Mouse (Mus musculus): ENCODE results near the gene Zkscan5. TPM values are rescaled to one million over a fixed set of nuclear protein-coding genes. Genes with fewer than 3 reads are reported as not detected.

The Zkscan5 gene
- polyA plus RNA-seq (2016; fragmentation: Nextera tagmentation; extraction: Ambion mirVana): 21.0 and 21.1 TPM in 2 replicates

GRCm38 (mm10) chr5:145203936-145204691, at the start of gene Zkscan5:
Zkscan5 (plus strand) TSS chr5:145204562.
- peaks cover 9% of the 10 kb centered on the region for H3K36me3 ChIP-seq
- peak; percentile 97 for ATAC-seq (ENCODE audit: low FRiP score, low read depth)
- peak within 1 kb of the TSS; percentile 62 for H3K4me3 ChIP-seq
- no peaks in the 10 kb centered on the region for H3K27me3 ChIP-seq
- H3K4me2 ChIP-seq (replicated peaks): peak within 1 kb of the TSS; percentile 59
- peaks cover 23% of the 10 kb centered on the region for H3K4me1 ChIP-seq
- WGBS: under 1% methylated on average over 21 of the region's 22 CpGs
- H3K27ac ChIP-seq (replicated peaks): peak within 1 kb of the TSS; percentile 83
- H3K9me3 ChIP-seq: no peaks in the 10 kb centered on the region
- peak within 1 kb of the TSS; percentile 55 for H3K9ac ChIP-seq (replicated peaks)

DNA sequence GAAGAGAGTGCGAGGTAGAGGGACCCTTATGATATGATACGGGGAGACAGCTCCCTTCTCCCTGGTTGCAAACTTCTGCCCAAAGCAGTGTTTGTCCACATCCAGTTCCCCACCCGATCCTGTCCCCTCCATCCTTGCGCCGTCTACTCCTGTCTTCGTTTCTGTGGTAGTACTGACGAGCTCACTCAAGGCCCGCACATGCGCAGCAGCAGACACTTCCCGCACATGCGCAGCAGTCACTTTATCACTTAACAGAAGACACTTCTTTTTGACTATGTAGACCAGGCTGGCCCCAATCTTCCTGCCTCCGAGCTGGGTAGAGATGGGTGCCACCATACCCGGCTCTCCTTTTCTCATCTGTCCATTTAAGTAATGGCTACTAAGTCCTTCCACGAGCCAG, 43.0 kb upstream of the Zkscan5 start:
- Histone ChIP-seq H3K9me3 (no peaks in the 10 kb centered on the region), H3K9ac (replicated peaks) (no peak overlapping the region), H3K27ac (replicated peaks) (no peak overlapping the region), H3K4me3 (no peak overlapping the region), H3K4me1 (peaks cover 11% of the 10 kb centered on the region), H3K36me3 (peaks cover 81% of the 10 kb centered on the region), H3K4me2 (replicated peaks) (no peak overlapping the region), H3K27me3 (no peaks in the 10 kb centered on the region)
- 91% methylated on average over 14 of the region's 14 CpGs for WGBS
- no peak for ATAC-seq (ENCODE audit: low FRiP score, low read depth)

DNA sequence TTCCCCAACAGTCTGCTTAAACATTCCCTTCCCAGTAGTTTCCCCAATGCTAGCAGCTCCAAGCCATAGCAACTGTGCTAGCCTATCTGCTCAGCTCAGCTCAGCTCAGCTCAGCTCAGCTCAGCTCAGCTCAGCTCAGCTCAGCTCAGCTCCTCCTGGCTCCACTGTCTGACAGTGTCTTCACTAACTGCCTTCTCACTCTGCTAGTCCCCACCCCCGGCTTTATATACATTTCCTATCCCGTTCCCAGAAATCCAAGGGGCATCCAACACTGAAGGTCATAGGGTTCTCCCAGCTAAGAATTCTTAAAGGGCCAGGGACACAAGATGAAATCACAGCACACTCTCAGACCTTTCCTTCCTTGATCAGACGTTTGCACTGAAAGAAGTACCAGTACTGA, 39.7 kb upstream of the Zkscan5 start:
- H3K27ac ChIP-seq (replicated peaks): no peak overlapping the region
- no peaks in the 10 kb centered on the region for H3K9me3 ChIP-seq
- ATAC-seq (ENCODE audit: low FRiP score, low read depth): no peak
- H3K27me3 ChIP-seq: no peaks in the 10 kb centered on the region
- H3K9ac ChIP-seq (replicated peaks): no peak overlapping the region
- no peak overlapping the region for H3K4me2 ChIP-seq (replicated peaks)
- peaks cover 53% of the 10 kb centered on the region for H3K36me3 ChIP-seq
- WGBS: 68% methylated on average over 3 of the region's 3 CpGs
- H3K4me1 ChIP-seq: peaks cover 27% of the 10 kb centered on the region
- no peak overlapping the region for H3K4me3 ChIP-seq

DNA sequence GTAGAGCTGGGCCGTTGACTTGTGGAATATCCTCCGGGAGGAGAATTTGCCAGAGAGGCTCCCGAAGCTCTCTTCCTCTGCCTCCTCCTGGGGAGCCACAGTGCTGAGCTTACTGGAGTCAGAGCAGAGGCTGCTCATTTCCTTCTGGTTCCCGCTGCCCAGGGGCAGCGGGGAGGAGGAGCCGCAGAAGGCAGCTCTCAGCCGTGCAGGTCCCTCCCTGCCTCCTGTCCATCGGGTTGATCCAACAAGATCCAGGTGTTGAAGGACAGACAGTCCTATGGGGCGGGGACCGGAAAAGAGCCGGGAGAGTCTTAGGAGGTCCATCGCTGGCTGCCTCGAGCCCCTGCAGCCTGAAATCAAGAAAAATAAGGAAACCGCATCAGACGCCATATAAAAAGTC, 39.2 kb upstream of the Zkscan5 start:
- H3K36me3 ChIP-seq: peaks cover 51% of the 10 kb centered on the region
- no peaks in the 10 kb centered on the region for H3K27me3 ChIP-seq
- 90% methylated on average over 15 of the region's 15 CpGs for WGBS
- H3K4me3 ChIP-seq: no peak overlapping the region
- H3K9ac ChIP-seq (replicated peaks): no peak overlapping the region
- ATAC-seq (ENCODE audit: low FRiP score, low read depth): no peak
- H3K4me1 ChIP-seq: peaks cover 27% of the 10 kb centered on the region
- H3K27ac ChIP-seq (replicated peaks): no peak overlapping the region
- H3K9me3 ChIP-seq: no peaks in the 10 kb centered on the region
- no peak overlapping the region for H3K4me2 ChIP-seq (replicated peaks)

GRCm38 (mm10) chr5:145166536-145167305, 37.6 kb upstream of the Zkscan5 start, which contains the start of the genes Ptcd1 and Cpsf4:
Ptcd1 (minus strand) TSS chr5:145167108.
Cpsf4 (plus strand) TSS chr5:145167213.
- peak within 1 kb of the TSS; percentile 88 for H3K4me3 ChIP-seq
- H3K9me3 ChIP-seq: no peaks in the 10 kb centered on the region
- H3K4me1 ChIP-seq: peaks cover 27% of the 10 kb centered on the region
- H3K27me3 ChIP-seq: no peaks in the 10 kb centered on the region
- peak within 1 kb of the TSS; percentile 96 for H3K4me2 ChIP-seq (replicated peaks)
- H3K9ac ChIP-seq (replicated peaks): peak within 1 kb of the TSS; percentile 93
- ATAC-seq (ENCODE audit: low FRiP score, low read depth): peak; percentile 97
- H3K36me3 ChIP-seq: peaks cover 49% of the 10 kb centered on the region
- peak within 1 kb of the TSS; percentile 83 for H3K27ac ChIP-seq (replicated peaks)
- under 1% methylated on average over 51 of the region's 51 CpGs for WGBS

- Histone ChIP-seq H3K27ac (replicated peaks) (peak overlapping the region; percentile 75), H3K4me1 (peaks cover 27% of the 10 kb centered on the region), H3K4me3 (peak overlapping the region; percentile 88), H3K9me3 (no peaks in the 10 kb centered on the region), H3K36me3 (peaks cover 50% of the 10 kb centered on the region), H3K9ac (replicated peaks) (peak overlapping the region; percentile 93), H3K27me3 (no peaks in the 10 kb centered on the region), H3K4me2 (replicated peaks) (peak overlapping the region; percentile 96)
- ATAC-seq (ENCODE audit: low FRiP score, low read depth): peak; percentile 78
- under 1% methylated on average over 28 of the region's 28 CpGs for WGBS
Observed at GRCm38 (mm10) chr5:145167306-145167661, 37.1 kb upstream of the Zkscan5 start.

- Histone ChIP-seq H3K36me3 (peaks cover 99% of the 10 kb centered on the region), H3K4me2 (replicated peaks) (no peak overlapping the region)
- WGBS: 87% methylated on average over 18 of the region's 18 CpGs
Observed at GRCm38 (mm10) chr5:145178461-145178980, 25.8 kb upstream of the Zkscan5 start.

GRCm38 (mm10) chr5:145185244-145185643, 19.1 kb upstream of the Zkscan5 start:
- Histone ChIP-seq H3K4me3 (no peak overlapping the region), H3K36me3 (peaks cover 76% of the 10 kb centered on the region), H3K4me1 (peaks cover 9% of the 10 kb centered on the region), H3K27me3 (no peaks in the 10 kb centered on the region), H3K27ac (replicated peaks) (no peak overlapping the region), H3K9me3 (no peaks in the 10 kb centered on the region), H3K9ac (replicated peaks) (no peak overlapping the region), H3K4me2 (replicated peaks) (no peak overlapping the region)
- WGBS: 93% methylated on average over 2 of the region's 2 CpGs
- no peak for ATAC-seq (ENCODE audit: low FRiP score, low read depth)

More at GRCm38 (mm10) chr5:145178461-145178980, 25.8 kb upstream of the Zkscan5 start:
- no peak for ATAC-seq (ENCODE audit: low FRiP score, low read depth)
- no peaks in the 10 kb centered on the region; the same call in 1 of the 2 replicates for H3K4me1 ChIP-seq
- H3K27me3 ChIP-seq: no peaks in the 10 kb centered on the region
- no peaks in the 10 kb centered on the region for H3K9me3 ChIP-seq
- H3K9ac ChIP-seq (replicated peaks): no peak overlapping the region
- H3K27ac ChIP-seq (replicated peaks): no peak overlapping the region
- H3K4me3 ChIP-seq: no peak overlapping the region

DNA sequence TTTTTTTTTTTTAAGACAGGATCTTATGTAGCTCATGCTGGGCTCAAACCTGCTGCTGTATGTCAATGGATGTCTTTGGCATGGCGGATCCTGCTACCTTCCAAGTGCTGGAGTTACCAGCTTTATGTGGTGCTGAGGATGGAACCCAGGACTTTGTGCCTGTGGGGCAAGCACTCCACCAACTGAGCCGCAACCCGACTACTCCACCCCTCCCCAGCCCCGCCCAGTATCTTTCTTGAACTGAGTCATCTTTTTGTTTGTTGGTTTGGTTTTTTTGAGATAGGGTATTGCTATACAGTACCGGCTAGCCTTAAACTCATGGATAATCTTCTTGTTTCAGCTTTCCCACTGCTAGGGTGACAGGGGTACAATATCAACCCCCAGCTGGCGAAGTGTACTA, 14.9 kb upstream of the Zkscan5 start:
- H3K27me3 ChIP-seq: no peaks in the 10 kb centered on the region
- no peaks in the 10 kb centered on the region for H3K9me3 ChIP-seq
- WGBS: 94% methylated on average over 6 of the region's 6 CpGs
- no peak overlapping the region for H3K4me3 ChIP-seq
- H3K4me1 ChIP-seq: peaks cover 20% of the 10 kb centered on the region
- no peak for ATAC-seq (ENCODE audit: low FRiP score, low read depth)
- 0 out of 2 replicates have a peak overlapping the region, but pooled peaks have one; percentile 89 for H3K4me2 ChIP-seq (replicated peaks)
- no peak overlapping the region for H3K27ac ChIP-seq (replicated peaks)
- peaks cover 39% of the 10 kb centered on the region for H3K36me3 ChIP-seq
- no peak overlapping the region for H3K9ac ChIP-seq (replicated peaks)

- peak overlapping the region; percentile 89 for H3K4me2 ChIP-seq (replicated peaks)
- ATAC-seq (ENCODE audit: low FRiP score, low read depth): no peak
- peaks cover 41% of the 10 kb centered on the region for H3K36me3 ChIP-seq
- H3K4me1 ChIP-seq: peaks cover 20% of the 10 kb centered on the region
- peak overlapping the region; percentile 96 for H3K9ac ChIP-seq (replicated peaks)
- WGBS: 53% methylated on average over 5 of the region's 5 CpGs
- H3K27ac ChIP-seq (replicated peaks): no peak overlapping the region
- no peaks in the 10 kb centered on the region for H3K9me3 ChIP-seq
- H3K27me3 ChIP-seq: no peaks in the 10 kb centered on the region
- H3K4me3 ChIP-seq: peak overlapping the region; percentile 91
Observed at GRCm38 (mm10) chr5:145190373-145190772, 14.0 kb upstream of the Zkscan5 start.

- peak overlapping the region; percentile 91 for H3K4me3 ChIP-seq
- peaks cover 41% of the 10 kb centered on the region for H3K36me3 ChIP-seq
- H3K9me3 ChIP-seq: no peaks in the 10 kb centered on the region
- H3K4me1 ChIP-seq: peaks cover 20% of the 10 kb centered on the region
- no peaks in the 10 kb centered on the region for H3K27me3 ChIP-seq
- H3K4me2 ChIP-seq (replicated peaks): peak overlapping the region; percentile 89
- H3K9ac ChIP-seq (replicated peaks): peak overlapping the region; percentile 96
- WGBS: under 1% methylated on average over 41 of the region's 41 CpGs
- H3K27ac ChIP-seq (replicated peaks): peak overlapping the region; percentile 86
- peak; percentile 93 for ATAC-seq (ENCODE audit: low FRiP score, low read depth)
Observed at GRCm38 (mm10) chr5:145190875-145191798, 13.2 kb upstream of the Zkscan5 start.
